Mouse (Mus musculus): ENCODE results near the gene Cebpb. TPM values are rescaled to one million over a fixed set of nuclear protein-coding genes. Genes with fewer than 3 reads are reported as not detected.

The Cebpb gene
- polyA plus RNA-seq, 1 experiment from 2014 or later, result 0.61 TPM

DNA sequence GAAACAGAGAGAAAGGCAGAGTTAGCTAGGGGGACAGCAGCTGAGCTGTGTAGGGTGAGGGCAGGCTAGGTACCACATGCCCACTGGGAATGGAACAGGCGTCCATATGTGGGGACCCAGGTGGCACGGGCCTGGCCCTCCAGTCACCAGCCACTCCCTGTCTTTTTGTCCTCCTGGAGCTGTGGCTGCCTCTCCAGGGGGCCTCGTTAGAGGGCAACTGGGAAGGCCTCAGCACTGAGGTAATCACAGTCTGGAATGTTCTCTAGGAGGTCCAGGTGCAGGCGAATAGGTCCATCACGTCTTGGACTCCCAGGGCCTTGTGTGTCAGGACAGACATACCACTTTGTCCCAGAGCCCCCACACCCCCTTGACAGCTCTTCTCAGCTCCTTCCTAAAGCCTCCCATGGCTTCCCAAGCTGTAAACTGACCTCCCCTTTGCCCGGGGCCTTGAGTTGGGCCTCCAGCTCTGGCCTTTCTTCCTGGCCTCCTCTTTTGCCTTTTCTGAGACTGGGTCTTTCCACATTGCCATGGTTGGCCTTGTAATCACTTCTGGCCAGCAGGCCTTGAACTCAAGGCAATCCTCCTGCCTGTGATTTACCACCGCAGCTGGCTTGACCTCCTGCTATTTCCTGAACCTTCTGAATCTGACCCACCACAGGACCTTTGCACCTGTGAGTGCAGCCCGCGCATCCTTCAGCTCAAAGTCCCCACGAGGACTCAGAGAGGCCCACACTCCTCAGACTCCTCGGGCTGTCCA is 17.6 kb downstream of the Cebpb start:
- 59% methylated on average over 11 of the region's 11 CpGs for WGBS (ENCODE audit: insufficient replicate concordance)
- Histone ChIP-seq H3K4me1 (ENCODE audit: control insufficient read depth, low read depth, low read length) (peaks cover 6% of the 10 kb centered on the region; the same call in 1 of the 2 replicates), H3K4me3 (ENCODE audit: low read depth, low read length) (no peak overlapping the region), H3K9ac (ENCODE audit: low read depth, low read length) (no peak overlapping the region), H3K27me3 (ENCODE audit: control insufficient read depth, insufficient read depth, low read depth, low read length) (no peaks in the 10 kb centered on the region), H3K27ac (ENCODE audit: low read length) (no peak overlapping the region), H3K9me3 (replicated peaks; ENCODE audit: control insufficient read depth, low read length) (no peaks in the 10 kb centered on the region), H3K4me2 (ENCODE audit: low read depth, low read length) (no peak overlapping the region), H3K36me3 (ENCODE audit: control insufficient read depth, insufficient read depth) (no peaks in the 10 kb centered on the region)
- ATAC-seq (ENCODE audit: low read depth), result no peak

DNA sequence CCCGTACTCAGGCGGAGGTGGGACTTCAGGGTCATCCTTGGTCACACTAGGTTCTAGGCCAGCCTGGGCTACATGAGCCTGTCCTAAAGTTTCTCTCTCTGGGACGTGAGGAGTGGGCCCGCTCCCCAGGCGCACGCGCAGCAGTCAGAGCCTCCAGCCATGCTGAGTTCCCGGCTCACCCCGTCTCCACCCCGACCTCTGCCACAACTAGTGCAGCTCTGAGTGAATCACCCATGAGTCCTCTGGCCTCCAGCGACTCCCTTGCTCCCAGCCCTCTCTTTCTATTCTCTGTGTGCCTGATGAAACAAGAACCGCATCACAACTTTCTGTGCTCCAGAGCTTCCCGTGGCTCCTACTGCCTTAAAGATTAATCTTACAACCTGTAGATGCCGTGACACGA is 19.7 kb downstream of the Cebpb start:
- ATAC-seq (ENCODE audit: low read depth), result no peak
- Histone ChIP-seq H3K4me1 (ENCODE audit: control insufficient read depth, low read depth, low read length) (peaks cover 6% of the 10 kb centered on the region; the same call in 1 of the 2 replicates), H3K9ac (ENCODE audit: low read depth, low read length) (no peak overlapping the region), H3K9me3 (replicated peaks; ENCODE audit: control insufficient read depth, low read length) (no peaks in the 10 kb centered on the region), H3K27ac (ENCODE audit: low read length) (no peak overlapping the region), H3K4me2 (ENCODE audit: low read depth, low read length) (no peak overlapping the region), H3K36me3 (ENCODE audit: control insufficient read depth, insufficient read depth) (no peaks in the 10 kb centered on the region), H3K27me3 (ENCODE audit: control insufficient read depth, insufficient read depth, low read depth, low read length) (no peaks in the 10 kb centered on the region), H3K4me3 (ENCODE audit: low read depth, low read length) (no peak overlapping the region)
- 68% methylated on average over 15 of the region's 15 CpGs for WGBS (ENCODE audit: insufficient replicate concordance)

DNA sequence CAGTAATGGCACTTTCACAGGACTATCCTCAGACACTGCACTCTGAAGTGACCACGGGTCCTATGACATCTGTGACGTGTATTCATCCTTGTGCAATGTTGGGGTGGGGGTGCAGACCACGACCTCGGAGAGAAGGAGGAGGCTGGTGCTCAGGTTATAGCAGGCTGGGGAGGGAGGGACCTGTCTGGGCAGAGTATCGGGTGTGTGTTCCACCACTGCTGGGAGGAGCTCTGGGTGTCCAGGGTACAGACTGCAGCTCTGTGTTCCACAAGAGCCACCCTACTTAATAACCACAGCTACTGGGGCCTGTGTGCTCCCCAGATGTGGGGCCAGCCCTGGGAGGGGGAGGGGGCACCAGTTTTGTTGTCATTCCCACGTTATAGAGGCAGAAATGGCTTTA is 21.3 kb downstream of the Cebpb start:
- peak; percentile 26; the same call in 1 of the 2 replicates for ATAC-seq (ENCODE audit: low read depth)
- Histone ChIP-seq H3K9me3 (replicated peaks; ENCODE audit: control insufficient read depth, low read length) (no peaks in the 10 kb centered on the region), H3K4me2 (ENCODE audit: low read depth, low read length) (no peak overlapping the region), H3K27me3 (ENCODE audit: control insufficient read depth, insufficient read depth, low read depth, low read length) (no peaks in the 10 kb centered on the region), H3K4me1 (ENCODE audit: control insufficient read depth, low read depth, low read length) (peaks cover 8% of the 10 kb centered on the region; the same call in 1 of the 2 replicates), H3K4me3 (ENCODE audit: low read depth, low read length) (no peak overlapping the region), H3K9ac (ENCODE audit: low read depth, low read length) (no peak overlapping the region), H3K36me3 (ENCODE audit: control insufficient read depth, insufficient read depth) (no peaks in the 10 kb centered on the region), H3K27ac (ENCODE audit: low read length) (peak overlapping the region; percentile 26; the same call in 1 of the 2 replicates)
- WGBS (ENCODE audit: insufficient replicate concordance), result 34% methylated on average over 6 of the region's 6 CpGs

DNA sequence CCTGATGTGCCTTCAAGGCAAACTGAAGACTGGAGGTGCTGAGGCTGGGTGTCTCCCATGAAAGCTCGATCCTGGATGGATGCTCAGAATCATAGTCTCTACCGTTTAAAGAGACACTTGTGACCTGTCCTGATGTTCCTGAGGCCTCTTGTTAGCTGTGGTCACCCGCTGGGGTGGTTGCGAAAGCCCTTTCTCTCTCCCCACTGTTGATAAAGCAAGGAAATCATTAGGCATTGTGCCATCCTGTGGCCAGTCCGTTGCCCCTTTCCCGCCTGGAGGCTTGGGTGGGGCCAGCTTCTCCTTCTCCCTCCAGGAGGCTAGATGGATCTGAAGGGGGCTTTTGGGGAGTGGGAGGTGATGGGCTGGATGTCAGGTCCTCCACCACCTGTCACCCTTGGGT is 21.9 kb downstream of the Cebpb start:
- peak overlapping the region; percentile 26; the same call in 1 of the 2 replicates for H3K27ac ChIP-seq (ENCODE audit: low read length)

DNA sequence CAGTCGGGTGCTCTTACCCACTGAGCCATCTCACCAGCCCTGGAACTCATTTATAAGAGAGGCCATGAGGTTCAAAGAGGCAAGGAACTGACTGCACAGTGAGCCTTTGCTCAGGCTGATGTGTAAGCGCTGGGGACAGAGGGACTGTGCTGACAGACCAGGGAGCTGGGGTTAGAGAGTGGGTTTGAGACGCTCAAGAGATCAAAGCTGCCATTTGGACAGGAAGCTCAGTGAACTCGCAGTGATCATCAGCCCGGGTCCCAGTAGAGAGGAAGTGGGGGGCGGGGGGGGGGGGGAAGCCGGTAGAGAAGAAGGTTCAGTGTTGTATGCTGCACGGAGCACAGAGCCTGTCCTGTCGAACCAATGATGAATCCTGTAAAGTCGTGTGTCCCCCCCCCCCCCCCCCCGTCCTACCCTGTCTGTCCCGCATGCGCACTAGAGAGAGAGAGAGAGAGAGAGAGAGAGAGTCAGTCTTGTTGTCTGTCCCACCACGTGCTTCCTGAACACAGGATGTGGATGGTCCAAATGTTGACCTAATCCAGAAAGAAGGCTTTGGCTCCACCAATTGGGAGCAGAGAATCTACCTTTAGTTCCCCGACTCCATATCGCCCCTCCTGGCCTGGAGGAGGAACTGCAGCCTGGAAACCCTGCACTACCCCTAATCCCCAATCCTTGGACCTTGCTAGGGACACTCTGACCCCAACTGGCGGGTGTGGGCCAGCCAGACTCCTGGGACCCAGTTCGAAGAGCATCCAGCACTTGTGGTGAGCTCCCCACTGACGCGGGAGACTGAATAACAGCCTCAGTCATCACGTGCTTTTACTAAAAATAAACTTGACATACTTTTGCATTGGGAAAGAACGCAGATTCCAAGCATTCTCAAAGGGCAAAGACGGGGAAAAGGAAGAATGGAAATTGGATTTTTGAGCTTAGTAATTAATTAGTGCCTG is 24.4 kb downstream of the Cebpb start:
- Histone ChIP-seq H3K4me2 (ENCODE audit: low read depth, low read length) (no peak overlapping the region), H3K36me3 (ENCODE audit: control insufficient read depth, insufficient read depth) (no peaks in the 10 kb centered on the region), H3K4me1 (ENCODE audit: control insufficient read depth, low read depth, low read length) (peaks cover 8% of the 10 kb centered on the region; the same call in 1 of the 2 replicates), H3K27me3 (ENCODE audit: control insufficient read depth, insufficient read depth, low read depth, low read length) (no peaks in the 10 kb centered on the region), H3K27ac (ENCODE audit: low read length) (no peak overlapping the region), H3K9ac (ENCODE audit: low read depth, low read length) (no peak overlapping the region), H3K9me3 (replicated peaks; ENCODE audit: control insufficient read depth, low read length) (no peaks in the 10 kb centered on the region), H3K4me3 (ENCODE audit: low read depth, low read length) (no peak overlapping the region)
- ATAC-seq (ENCODE audit: low read depth), result no peak
- 41% methylated on average over 19 of the region's 23 CpGs for WGBS (ENCODE audit: insufficient replicate concordance)

More for the DNA sequence above, 21.9 kb downstream of the Cebpb start:
- Histone ChIP-seq H3K4me2 (ENCODE audit: low read depth, low read length) (no peak overlapping the region), H3K27me3 (ENCODE audit: control insufficient read depth, insufficient read depth, low read depth, low read length) (no peaks in the 10 kb centered on the region), H3K9ac (ENCODE audit: low read depth, low read length) (no peak overlapping the region), H3K4me3 (ENCODE audit: low read depth, low read length) (no peak overlapping the region), H3K4me1 (ENCODE audit: control insufficient read depth, low read depth, low read length) (peaks cover 8% of the 10 kb centered on the region; the same call in 1 of the 2 replicates), H3K36me3 (ENCODE audit: control insufficient read depth, insufficient read depth) (no peaks in the 10 kb centered on the region), H3K9me3 (replicated peaks; ENCODE audit: control insufficient read depth, low read length) (no peaks in the 10 kb centered on the region)
- peak; percentile 58 for ATAC-seq (ENCODE audit: low read depth)
- 28% methylated on average over 6 of the region's 6 CpGs for WGBS (ENCODE audit: insufficient replicate concordance)

DNA sequence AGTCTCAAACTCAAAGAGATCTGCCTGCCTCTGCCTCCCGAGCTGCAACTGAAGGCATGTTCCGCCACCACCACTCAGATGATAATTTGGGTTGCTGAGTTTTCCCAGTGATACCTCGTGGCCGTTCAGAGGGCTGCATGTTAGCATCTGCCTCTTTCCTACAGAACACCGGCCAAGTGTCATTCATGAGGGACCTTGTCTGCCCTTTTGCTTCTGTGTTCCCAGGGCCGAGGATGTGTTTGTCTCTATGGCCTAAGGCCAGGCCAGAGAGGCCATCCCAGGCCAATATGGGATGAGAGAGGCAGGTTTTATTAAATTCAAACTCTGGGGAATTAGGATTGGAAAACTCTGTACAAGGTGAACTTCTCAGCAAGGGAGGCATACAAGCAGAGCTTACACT is 25.6 kb downstream of the Cebpb start:
- Histone ChIP-seq H3K36me3 (ENCODE audit: control insufficient read depth, insufficient read depth) (no peaks in the 10 kb centered on the region), H3K4me2 (ENCODE audit: low read depth, low read length) (no peak overlapping the region), H3K27me3 (ENCODE audit: control insufficient read depth, insufficient read depth, low read depth, low read length) (no peaks in the 10 kb centered on the region), H3K4me1 (ENCODE audit: control insufficient read depth, low read depth, low read length) (peaks cover 8% of the 10 kb centered on the region; the same call in 1 of the 2 replicates), H3K9me3 (replicated peaks; ENCODE audit: control insufficient read depth, low read length) (no peaks in the 10 kb centered on the region), H3K27ac (ENCODE audit: low read length) (no peak overlapping the region), H3K4me3 (ENCODE audit: low read depth, low read length) (no peak overlapping the region), H3K9ac (ENCODE audit: low read depth, low read length) (no peak overlapping the region)
- ATAC-seq (ENCODE audit: low read depth), result no peak
- WGBS (ENCODE audit: insufficient replicate concordance), result 74% methylated on average over 6 of the region's 6 CpGs

DNA sequence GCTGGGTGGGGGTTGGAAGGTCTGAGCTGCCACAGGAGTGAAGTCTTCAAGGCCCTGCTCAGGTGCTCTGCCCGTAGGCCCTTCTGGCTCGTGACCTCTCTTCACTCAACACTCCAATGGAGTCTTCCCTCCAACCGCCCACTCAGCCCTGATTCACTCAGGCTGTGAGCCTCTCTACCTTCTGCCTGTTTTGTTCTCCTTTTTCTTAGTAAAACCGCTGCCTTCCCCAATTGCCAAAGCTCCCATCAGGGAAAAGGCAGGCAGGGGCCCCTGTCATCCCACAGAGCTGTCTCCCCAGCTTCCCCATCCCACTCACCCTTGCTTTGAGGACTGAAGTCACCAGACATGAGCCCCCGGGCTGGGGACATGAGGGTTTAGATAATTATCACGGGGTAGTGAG is 26.3 kb downstream of the Cebpb start:
- H3K4me2 ChIP-seq (ENCODE audit: low read depth, low read length), result no peak overlapping the region
- ATAC-seq (ENCODE audit: low read depth), result no peak
- H3K9me3 ChIP-seq (replicated peaks; ENCODE audit: control insufficient read depth, low read length), result no peaks in the 10 kb centered on the region
- H3K27me3 ChIP-seq (ENCODE audit: control insufficient read depth, insufficient read depth, low read depth, low read length), result no peaks in the 10 kb centered on the region
- no peak overlapping the region for H3K4me3 ChIP-seq (ENCODE audit: low read depth, low read length)
- WGBS (ENCODE audit: insufficient replicate concordance), result 41% methylated on average over 6 of the region's 6 CpGs
- H3K27ac ChIP-seq (ENCODE audit: low read length), result peak overlapping the region; percentile 9; the same call in 1 of the 2 replicates
- no peak overlapping the region for H3K9ac ChIP-seq (ENCODE audit: low read depth, low read length)
- H3K4me1 ChIP-seq (ENCODE audit: control insufficient read depth, low read depth, low read length), result peaks cover 8% of the 10 kb centered on the region; the same call in 1 of the 2 replicates
- H3K36me3 ChIP-seq (ENCODE audit: control insufficient read depth, insufficient read depth), result no peaks in the 10 kb centered on the region

DNA sequence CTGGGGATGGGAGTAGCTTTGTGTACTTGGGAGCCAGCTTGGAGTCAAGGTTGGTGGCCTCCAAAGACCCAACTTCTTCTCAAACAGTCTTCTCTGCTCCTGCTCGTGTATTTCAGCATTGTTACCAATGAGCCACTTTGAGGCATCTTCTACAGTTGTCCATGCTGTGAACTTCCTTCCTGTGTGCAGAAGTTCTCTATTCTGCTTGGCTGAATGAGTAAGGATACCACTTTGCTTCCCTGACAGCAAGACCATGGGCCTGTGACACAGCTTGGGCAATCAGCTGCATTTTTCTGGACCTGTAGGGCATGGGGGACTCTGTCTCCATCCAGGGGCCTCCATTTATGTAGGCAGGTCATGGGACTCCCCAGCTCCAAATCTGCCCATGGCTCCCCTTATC is 28.5 kb downstream of the Cebpb start:
- no peak for ATAC-seq (ENCODE audit: low read depth)
- Histone ChIP-seq H3K27me3 (ENCODE audit: control insufficient read depth, insufficient read depth, low read depth, low read length) (no peaks in the 10 kb centered on the region), H3K9ac (ENCODE audit: low read depth, low read length) (no peak overlapping the region), H3K4me1 (ENCODE audit: control insufficient read depth, low read depth, low read length) (peaks cover 2% of the 10 kb centered on the region; the same call in 1 of the 2 replicates), H3K9me3 (replicated peaks; ENCODE audit: control insufficient read depth, low read length) (no peaks in the 10 kb centered on the region), H3K27ac (ENCODE audit: low read length) (no peak overlapping the region), H3K36me3 (ENCODE audit: control insufficient read depth, insufficient read depth) (no peaks in the 10 kb centered on the region), H3K4me3 (ENCODE audit: low read depth, low read length) (no peak overlapping the region), H3K4me2 (ENCODE audit: low read depth, low read length) (no peak overlapping the region)
- WGBS (ENCODE audit: insufficient replicate concordance), result 15% methylated on average over 1 of the region's 1 CpGs
